Mouse (Mus musculus): ENCODE results near the gene Syne1. TPM values are rescaled to one million over a fixed set of nuclear protein-coding genes. Genes with fewer than 3 reads are reported as not detected.

Syne1 gene
- polyA plus RNA-seq, 1 experiment from 2014 or later = 19.6 TPM

DNA sequence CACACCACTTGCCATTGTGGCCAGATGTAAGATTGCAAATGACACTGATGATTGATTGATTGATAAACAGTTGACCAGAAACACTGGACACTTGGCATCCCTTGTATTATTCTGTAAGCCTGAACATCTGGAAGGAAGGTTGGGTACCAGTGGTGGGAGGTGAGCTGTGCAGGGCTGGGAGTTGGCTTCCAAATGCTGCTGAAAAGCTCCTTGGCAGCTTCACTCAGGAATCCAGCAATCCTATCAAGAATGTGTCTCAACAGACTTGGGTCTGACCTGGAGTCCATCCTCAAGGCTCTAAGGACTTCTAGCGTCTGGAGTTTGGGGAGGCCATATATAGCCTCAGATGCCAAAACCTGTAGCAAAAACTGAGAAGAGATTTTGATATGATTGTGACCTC, 536.3 kb downstream of the Syne1 start:
- Histone ChIP-seq H3K36me3 (ENCODE audit: control insufficient read depth, insufficient read depth, low read length) (no peaks in the 10 kb centered on the region), H3K4me1 (ENCODE audit: control insufficient read depth, insufficient read depth, low read length) (0 out of 2 replicates have a peak, but pooled peaks cover 2% of the 10 kb centered on the region), H3K4me3 (ENCODE audit: low read depth, low read length) (no peak overlapping the region), H3K27ac (ENCODE audit: low read length) (no peak overlapping the region), H3K27me3 (ENCODE audit: control insufficient read depth, insufficient read depth, low read depth, low read length) (no peaks in the 10 kb centered on the region), H3K9me3 (replicated peaks; ENCODE audit: control insufficient read depth, low read length, poor library complexity, severe bottlenecking) (no peaks in the 10 kb centered on the region), H3K9ac (ENCODE audit: low read depth, low read length) (no peak overlapping the region), H3K4me2 (ENCODE audit: low read length) (no peak overlapping the region)
- ATAC-seq = no peak
- 100% methylated on average over 1 of the region's 1 CpGs for WGBS

GRCm38 (mm10) chr10:5012004-5012403, 539.3 kb downstream of the Syne1 start:
- ATAC-seq = peak; percentile 56; the same call in 1 of the 2 replicates
- H3K4me2 ChIP-seq (ENCODE audit: low read length) = no peak overlapping the region
- H3K9me3 ChIP-seq (replicated peaks; ENCODE audit: control insufficient read depth, low read length, poor library complexity, severe bottlenecking) = no peaks in the 10 kb centered on the region
- H3K27me3 ChIP-seq (ENCODE audit: control insufficient read depth, insufficient read depth, low read depth, low read length) = no peaks in the 10 kb centered on the region
- no peak overlapping the region for H3K9ac ChIP-seq (ENCODE audit: low read depth, low read length)
- H3K27ac ChIP-seq (ENCODE audit: low read length) = no peak overlapping the region
- no peaks in the 10 kb centered on the region for H3K36me3 ChIP-seq (ENCODE audit: control insufficient read depth, insufficient read depth, low read length)
- no peak overlapping the region for H3K4me3 ChIP-seq (ENCODE audit: low read depth, low read length)
- 0 out of 2 replicates have a peak, but pooled peaks cover 2% of the 10 kb centered on the region for H3K4me1 ChIP-seq (ENCODE audit: control insufficient read depth, insufficient read depth, low read length)

DNA sequence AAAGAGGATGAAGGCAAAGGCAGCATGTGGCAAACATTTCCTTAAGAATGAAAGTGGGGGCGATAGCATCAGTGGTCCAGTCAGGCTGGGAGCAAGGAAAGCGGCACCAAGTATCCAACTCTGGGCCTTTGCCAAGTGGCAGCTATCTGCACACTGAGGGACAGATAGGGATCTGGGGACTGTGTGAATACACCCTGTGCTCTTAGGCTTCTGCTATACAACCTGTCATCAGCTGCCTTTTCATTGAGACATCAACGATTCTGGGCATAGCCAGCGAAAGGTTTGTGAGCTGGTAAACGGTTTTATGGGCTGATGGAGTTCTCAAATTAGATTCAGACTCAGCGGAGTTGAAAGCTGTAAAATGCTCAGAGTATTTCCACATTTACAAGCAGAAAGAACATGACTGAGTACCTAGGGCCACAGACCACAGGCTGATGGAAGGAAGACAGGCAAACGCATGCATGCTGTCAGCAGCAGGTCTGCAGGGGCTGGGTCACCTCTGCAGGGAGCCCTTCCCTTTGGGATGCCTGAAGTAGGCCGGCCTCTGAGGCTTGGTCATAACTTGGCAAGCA, 542.4 kb downstream of the Syne1 start:
- Histone ChIP-seq H3K9me3 (replicated peaks; ENCODE audit: control insufficient read depth, low read length, poor library complexity, severe bottlenecking) (no peaks in the 10 kb centered on the region), H3K27me3 (ENCODE audit: control insufficient read depth, insufficient read depth, low read depth, low read length) (no peaks in the 10 kb centered on the region), H3K4me2 (ENCODE audit: low read length) (no peak overlapping the region), H3K27ac (ENCODE audit: low read length) (no peak overlapping the region), H3K4me3 (ENCODE audit: low read depth, low read length) (no peak overlapping the region), H3K36me3 (ENCODE audit: control insufficient read depth, insufficient read depth, low read length) (no peaks in the 10 kb centered on the region), H3K9ac (ENCODE audit: low read depth, low read length) (no peak overlapping the region), H3K4me1 (ENCODE audit: control insufficient read depth, insufficient read depth, low read length) (0 out of 2 replicates have a peak, but pooled peaks cover 2% of the 10 kb centered on the region)
- ATAC-seq = no peak
- 72% methylated on average over 8 of the region's 8 CpGs for WGBS

DNA sequence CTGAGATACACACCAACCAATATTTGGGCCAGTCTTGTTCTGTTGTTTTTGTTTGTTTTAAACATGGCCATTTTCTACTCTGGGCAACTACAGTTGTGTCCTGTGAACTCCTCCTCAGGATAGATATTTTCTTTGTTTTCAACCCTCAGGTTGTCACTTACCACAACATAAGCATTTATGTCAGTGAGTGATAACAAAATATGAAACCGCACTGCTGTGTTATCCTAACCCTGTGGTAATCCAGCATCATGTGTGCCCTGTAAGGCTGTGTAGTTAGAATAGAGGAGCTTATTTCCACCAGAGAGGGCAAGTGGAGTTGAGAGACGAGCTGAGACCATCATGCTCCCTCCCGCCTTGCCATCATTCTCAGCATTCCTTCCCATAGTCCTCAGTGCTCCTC, 554.7 kb downstream of the Syne1 start:
- Histone ChIP-seq H3K27ac (ENCODE audit: low read length) (no peak overlapping the region), H3K4me1 (ENCODE audit: control insufficient read depth, insufficient read depth, low read length) (no peaks in the 10 kb centered on the region), H3K4me2 (ENCODE audit: low read length) (no peak overlapping the region), H3K9ac (ENCODE audit: low read depth, low read length) (no peak overlapping the region), H3K27me3 (ENCODE audit: control insufficient read depth, insufficient read depth, low read depth, low read length) (no peaks in the 10 kb centered on the region), H3K4me3 (ENCODE audit: low read depth, low read length) (no peak overlapping the region), H3K9me3 (replicated peaks; ENCODE audit: control insufficient read depth, low read length, poor library complexity, severe bottlenecking) (no peaks in the 10 kb centered on the region), H3K36me3 (ENCODE audit: control insufficient read depth, insufficient read depth, low read length) (no peaks in the 10 kb centered on the region)
- 79% methylated on average over 3 of the region's 3 CpGs for WGBS
- ATAC-seq = no peak

- ATAC-seq = no peak
- H3K4me1 ChIP-seq (ENCODE audit: control insufficient read depth, insufficient read depth, low read length) = no peaks in the 10 kb centered on the region
- 81% methylated on average over 3 of the region's 3 CpGs for WGBS
These were observed 557.5 kb downstream of the Syne1 start for GRCm38 (mm10) chr10:4993802-4994201.

GRCm38 (mm10) chr10:4983919-4984318, 567.4 kb downstream of the Syne1 start:
- Histone ChIP-seq H3K9me3 (replicated peaks; ENCODE audit: control insufficient read depth, low read length, poor library complexity, severe bottlenecking) (no peaks in the 10 kb centered on the region), H3K9ac (ENCODE audit: low read depth, low read length) (no peak overlapping the region), H3K27ac (ENCODE audit: low read length) (no peak overlapping the region), H3K4me1 (ENCODE audit: control insufficient read depth, insufficient read depth, low read length) (no peaks in the 10 kb centered on the region), H3K4me2 (ENCODE audit: low read length) (no peak overlapping the region), H3K4me3 (ENCODE audit: low read depth, low read length) (no peak overlapping the region), H3K27me3 (ENCODE audit: control insufficient read depth, insufficient read depth, low read depth, low read length) (no peaks in the 10 kb centered on the region), H3K36me3 (ENCODE audit: control insufficient read depth, insufficient read depth, low read length) (no peaks in the 10 kb centered on the region)
- ATAC-seq = no peak
- 79% methylated on average over 2 of the region's 2 CpGs for WGBS

More at GRCm38 (mm10) chr10:4993802-4994201, 557.5 kb downstream of the Syne1 start:
- no peaks in the 10 kb centered on the region for H3K9me3 ChIP-seq (replicated peaks; ENCODE audit: control insufficient read depth, low read length, poor library complexity, severe bottlenecking)
- no peak overlapping the region for H3K4me3 ChIP-seq (ENCODE audit: low read depth, low read length)
- no peaks in the 10 kb centered on the region for H3K27me3 ChIP-seq (ENCODE audit: control insufficient read depth, insufficient read depth, low read depth, low read length)
- H3K4me2 ChIP-seq (ENCODE audit: low read length) = no peak overlapping the region
- H3K36me3 ChIP-seq (ENCODE audit: control insufficient read depth, insufficient read depth, low read length) = no peaks in the 10 kb centered on the region
- H3K9ac ChIP-seq (ENCODE audit: low read depth, low read length) = no peak overlapping the region
- no peak overlapping the region for H3K27ac ChIP-seq (ENCODE audit: low read length)

DNA sequence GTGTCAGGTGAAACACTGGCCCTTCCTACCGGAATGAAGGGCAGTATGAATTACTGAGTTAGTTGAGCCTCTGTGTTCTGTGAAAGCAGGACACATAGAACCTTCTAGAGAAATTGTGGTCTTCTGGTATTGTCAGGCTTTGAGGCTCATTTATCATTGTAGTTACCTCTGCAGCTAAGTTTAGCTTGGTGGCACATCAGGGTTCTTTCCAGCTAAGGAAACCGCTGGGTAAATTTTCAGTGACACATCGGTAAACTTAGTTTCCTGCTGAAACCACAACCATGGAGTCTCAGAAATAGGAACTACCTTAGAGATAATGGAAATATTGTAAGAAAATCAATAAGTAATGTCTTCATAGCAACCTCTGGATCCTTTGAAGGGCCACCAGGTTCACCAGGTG, 573.9 kb downstream of the Syne1 start:
- no peak overlapping the region for H3K9ac ChIP-seq (ENCODE audit: low read depth, low read length)
- H3K4me1 ChIP-seq (ENCODE audit: control insufficient read depth, insufficient read depth, low read length) = no peaks in the 10 kb centered on the region
- H3K36me3 ChIP-seq (ENCODE audit: control insufficient read depth, insufficient read depth, low read length) = no peaks in the 10 kb centered on the region
- no peaks in the 10 kb centered on the region for H3K27me3 ChIP-seq (ENCODE audit: control insufficient read depth, insufficient read depth, low read depth, low read length)
- H3K4me3 ChIP-seq (ENCODE audit: low read depth, low read length) = no peak overlapping the region
- no peak for ATAC-seq
- WGBS = 95% methylated on average over 3 of the region's 3 CpGs
- H3K4me2 ChIP-seq (ENCODE audit: low read length) = no peak overlapping the region
- no peaks in the 10 kb centered on the region for H3K9me3 ChIP-seq (replicated peaks; ENCODE audit: control insufficient read depth, low read length, poor library complexity, severe bottlenecking)
- H3K27ac ChIP-seq (ENCODE audit: low read length) = no peak overlapping the region

- ATAC-seq = no peak
- no peak overlapping the region for H3K9ac ChIP-seq (ENCODE audit: low read depth, low read length)
- no peak overlapping the region for H3K4me2 ChIP-seq (ENCODE audit: low read length)
- H3K36me3 ChIP-seq (ENCODE audit: control insufficient read depth, insufficient read depth, low read length) = no peaks in the 10 kb centered on the region
- no peaks in the 10 kb centered on the region for H3K4me1 ChIP-seq (ENCODE audit: control insufficient read depth, insufficient read depth, low read length)
- H3K4me3 ChIP-seq (ENCODE audit: low read depth, low read length) = no peak overlapping the region
- no peak overlapping the region for H3K27ac ChIP-seq (ENCODE audit: low read length)
- H3K27me3 ChIP-seq (ENCODE audit: control insufficient read depth, insufficient read depth, low read depth, low read length) = no peaks in the 10 kb centered on the region
- H3K9me3 ChIP-seq (replicated peaks; ENCODE audit: control insufficient read depth, low read length, poor library complexity, severe bottlenecking) = no peaks in the 10 kb centered on the region
- 91% methylated on average over 2 of the region's 2 CpGs for WGBS
These were observed 574.7 kb downstream of the Syne1 start for GRCm38 (mm10) chr10:4976557-4976956.

GRCm38 (mm10) chr10:4974246-4974645, 577.0 kb downstream of the Syne1 start:
- no peak for ATAC-seq
- H3K36me3 ChIP-seq (ENCODE audit: control insufficient read depth, insufficient read depth, low read length) = no peaks in the 10 kb centered on the region
- H3K4me3 ChIP-seq (ENCODE audit: low read depth, low read length) = no peak overlapping the region
- H3K9ac ChIP-seq (ENCODE audit: low read depth, low read length) = no peak overlapping the region
- H3K4me1 ChIP-seq (ENCODE audit: control insufficient read depth, insufficient read depth, low read length) = no peaks in the 10 kb centered on the region
- no peak overlapping the region for H3K27ac ChIP-seq (ENCODE audit: low read length)
- H3K9me3 ChIP-seq (replicated peaks; ENCODE audit: control insufficient read depth, low read length, poor library complexity, severe bottlenecking) = no peaks in the 10 kb centered on the region
- H3K4me2 ChIP-seq (ENCODE audit: low read length) = no peak overlapping the region
- WGBS = 92% methylated on average over 4 of the region's 4 CpGs
- H3K27me3 ChIP-seq (ENCODE audit: control insufficient read depth, insufficient read depth, low read depth, low read length) = no peaks in the 10 kb centered on the region
